Mouse (Mus musculus) right cerebral cortex, postnatal 14 days (tissue): Measurements from ENCODE around the gene Slc25a10.
A peak's percentile ranks its signal among the peaks of the same experiment; 100 is the strongest.

Source experiments
- DNase-seq: peaks from one replicate; pipeline ENCODE4 v3.0.0; 2022

Slc25a10 gene

DNA sequence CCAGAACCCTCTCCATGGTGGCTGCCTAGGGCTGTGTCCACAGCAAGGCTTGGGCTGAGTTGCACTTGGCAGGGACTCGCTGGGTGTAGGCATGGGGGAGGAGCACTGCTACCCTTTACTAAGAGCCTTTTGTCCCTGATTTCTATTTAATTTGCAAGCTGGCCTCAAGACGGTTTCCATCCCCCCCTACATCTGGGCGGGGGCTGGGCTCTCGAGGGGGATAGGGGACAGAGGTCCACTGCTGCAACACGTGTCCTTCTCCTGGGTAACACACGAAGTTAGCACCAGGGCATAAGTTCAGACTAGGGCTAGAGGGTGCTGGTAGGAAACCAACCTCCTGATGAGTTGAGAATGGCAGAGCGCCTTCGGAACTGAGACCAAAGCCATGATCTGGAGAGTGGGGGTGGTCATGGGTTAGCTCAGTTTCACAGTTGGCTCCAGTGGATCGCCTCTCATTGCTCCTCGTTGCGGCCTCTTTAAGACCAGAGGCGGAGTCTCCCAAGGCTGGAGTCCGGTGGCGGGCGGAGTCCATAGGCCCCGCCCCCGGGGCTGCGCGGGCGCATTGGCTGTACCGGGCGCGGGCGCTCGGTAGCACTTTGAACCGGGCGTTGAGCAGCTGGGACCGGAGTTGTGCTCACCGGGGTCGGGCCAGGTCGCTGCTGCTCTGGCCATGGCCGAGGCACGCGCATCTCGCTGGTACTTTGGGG is at the start of gene Slc25a10:
Gene Slc25a10, plus strand, starts transcription at position 524 of the 707 bp plus-strand sequence.
- DNase-seq, result peak; percentile 84

GRCm38 (mm10) chr11:120442344-120442743 is 49.3 kb upstream of the Slc25a10 start, which contains the start of gene Tspan10:
Gene Tspan10, plus strand, starts transcription at chr11:120442644.
- no peak for DNase-seq

DNA sequence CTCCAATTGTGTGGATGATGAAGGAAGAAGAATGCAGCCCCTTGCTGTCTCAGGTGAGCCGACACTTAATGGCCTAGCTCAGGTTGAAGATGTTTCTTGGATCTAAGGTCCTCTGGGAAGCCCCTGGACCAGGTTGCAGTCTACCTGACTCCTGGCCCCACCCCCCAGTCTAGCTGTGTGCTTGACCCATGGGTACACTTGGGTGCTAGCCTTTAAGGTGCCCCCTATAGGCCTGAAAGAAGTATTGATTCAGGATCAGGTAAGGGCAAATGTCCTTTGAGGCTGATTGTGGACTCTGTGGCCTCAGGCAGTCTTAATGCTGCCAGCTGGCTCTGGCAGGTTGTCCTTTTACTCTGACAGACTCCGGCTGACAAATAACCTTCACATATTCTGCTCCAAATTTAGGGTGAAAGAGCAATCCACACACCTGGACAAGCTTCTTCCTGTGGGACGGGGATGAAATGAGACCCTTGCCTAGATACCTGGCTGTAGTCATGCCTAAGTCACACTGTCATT is 48.8 kb upstream of the Slc25a10 start:
- DNase-seq, result no peak

GRCm38 (mm10) chr11:120444106-120444505 is 47.5 kb upstream of the Slc25a10 start:
- no peak for DNase-seq

- no peak for DNase-seq
These were observed 46.2 kb upstream of the Slc25a10 start for GRCm38 (mm10) chr11:120445475-120445874.

- DNase-seq, result no peak
These were observed 44.5 kb upstream of the Slc25a10 start for GRCm38 (mm10) chr11:120447179-120447578.

DNA sequence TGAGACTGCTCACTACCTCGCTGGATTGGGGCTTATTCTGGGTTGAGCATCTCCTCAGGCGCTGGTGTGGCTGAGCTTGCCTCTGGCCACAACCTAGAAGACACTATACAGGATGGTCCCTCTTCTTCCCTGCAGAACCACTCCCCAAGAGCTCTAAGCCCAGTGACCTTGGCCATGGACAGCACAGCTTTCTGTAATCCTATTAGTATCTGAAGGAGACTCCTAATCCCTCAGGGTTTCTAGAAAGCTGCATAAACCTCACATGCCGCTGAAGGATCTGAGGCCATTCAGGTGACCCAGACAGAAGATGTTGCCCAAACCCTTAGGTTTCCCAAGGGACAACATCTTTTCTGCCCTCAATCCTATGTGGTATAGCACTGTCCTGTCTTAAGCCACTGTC is 39.4 kb upstream of the Slc25a10 start:
- DNase-seq, result no peak

GRCm38 (mm10) chr11:120453306-120453705 is 38.3 kb upstream of the Slc25a10 start, which contains the start of gene Pde6g:
Gene Pde6g, minus strand, starts transcription at chr11:120453500.
- no peak for DNase-seq

- no peak for DNase-seq
These were observed 36.7 kb upstream of the Slc25a10 start for GRCm38 (mm10) chr11:120454965-120455364.

- DNase-seq, result no peak
These were observed 36.2 kb upstream of the Slc25a10 start for GRCm38 (mm10) chr11:120455413-120455812.

- no peak for DNase-seq
These were observed 34.3 kb upstream of the Slc25a10 start for GRCm38 (mm10) chr11:120457370-120457769.

DNA sequence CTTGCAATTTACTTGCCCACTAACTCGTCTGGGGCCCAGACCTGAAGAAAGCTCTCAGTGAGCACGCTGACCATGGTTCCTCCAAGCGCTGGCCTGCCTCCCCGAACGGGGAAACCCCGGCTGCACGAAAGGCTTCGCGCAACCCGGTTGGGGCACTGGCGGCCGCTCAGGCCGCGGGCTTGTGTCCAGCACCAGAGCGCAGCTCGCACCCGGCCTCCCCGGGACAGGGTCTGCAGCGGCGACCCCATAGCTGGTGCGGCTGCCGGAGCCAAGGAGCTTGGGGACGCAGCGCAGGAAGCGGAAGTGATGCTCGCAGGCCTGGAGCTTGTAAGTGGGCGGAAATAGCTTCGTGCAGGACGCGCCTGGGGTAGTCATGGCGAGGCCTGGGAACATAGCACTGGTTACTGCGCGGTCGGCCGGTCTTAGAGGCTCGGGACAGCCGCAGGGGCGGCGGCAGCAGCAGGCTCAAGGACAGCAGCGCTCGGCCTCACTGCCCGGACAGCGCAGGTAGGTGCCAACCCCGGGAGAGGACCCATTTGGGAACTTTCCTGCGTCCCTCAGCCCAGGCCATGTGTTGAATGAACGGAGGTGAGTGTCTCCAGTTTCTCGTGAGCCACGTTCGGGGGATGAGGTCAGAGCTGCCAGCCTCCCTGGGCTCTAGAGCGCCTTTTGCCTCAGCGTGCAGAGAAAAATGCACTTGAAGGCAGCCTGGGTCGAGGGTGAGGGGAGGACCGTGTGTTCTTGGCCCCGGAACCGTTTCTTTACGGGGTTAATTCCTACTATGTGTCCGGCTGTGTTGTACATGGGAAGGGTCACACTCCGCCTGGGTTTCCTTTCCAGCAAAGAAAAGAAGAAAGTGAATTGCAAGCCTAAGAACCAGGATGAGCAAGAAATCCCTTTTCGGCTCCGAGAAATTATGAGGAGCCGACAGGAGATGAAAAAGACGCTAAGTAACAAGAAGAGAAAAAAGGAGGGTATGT is 33.6 kb upstream of the Slc25a10 start, which contains the start of the genes Oxld1 and Ccdc137:
Gene Oxld1, minus strand, starts transcription at position 297 of the 980 bp plus-strand sequence.
Gene Ccdc137, plus strand, starts transcription at position 344 of the 980 bp plus-strand sequence.
- DNase-seq, result peak; percentile 76

GRCm38 (mm10) chr11:120458847-120459597 is 32.6 kb upstream of the Slc25a10 start:
- no peak for DNase-seq

DNA sequence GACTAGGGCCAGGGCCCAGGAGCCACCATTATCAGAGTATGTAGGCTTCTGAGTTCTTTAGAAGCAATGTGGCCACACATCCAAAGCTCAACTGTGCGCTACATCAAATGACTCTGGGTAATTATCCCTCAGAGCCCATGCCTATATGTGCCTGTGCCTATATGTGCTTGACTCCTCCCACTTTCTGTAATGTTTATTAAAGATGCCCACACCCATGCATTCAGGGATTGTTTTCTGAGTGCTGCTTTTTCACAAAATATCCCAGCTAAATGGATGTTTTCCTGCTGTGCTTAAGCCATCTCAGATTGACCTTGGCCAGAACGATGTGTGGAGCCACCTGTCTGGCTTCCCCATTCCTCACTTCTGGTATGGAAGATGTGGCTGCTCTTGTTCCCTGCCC is 28.1 kb upstream of the Slc25a10 start:
- DNase-seq, result no peak

- no peak for DNase-seq
These were observed 27.3 kb upstream of the Slc25a10 start for GRCm38 (mm10) chr11:120464365-120464764.

DNA sequence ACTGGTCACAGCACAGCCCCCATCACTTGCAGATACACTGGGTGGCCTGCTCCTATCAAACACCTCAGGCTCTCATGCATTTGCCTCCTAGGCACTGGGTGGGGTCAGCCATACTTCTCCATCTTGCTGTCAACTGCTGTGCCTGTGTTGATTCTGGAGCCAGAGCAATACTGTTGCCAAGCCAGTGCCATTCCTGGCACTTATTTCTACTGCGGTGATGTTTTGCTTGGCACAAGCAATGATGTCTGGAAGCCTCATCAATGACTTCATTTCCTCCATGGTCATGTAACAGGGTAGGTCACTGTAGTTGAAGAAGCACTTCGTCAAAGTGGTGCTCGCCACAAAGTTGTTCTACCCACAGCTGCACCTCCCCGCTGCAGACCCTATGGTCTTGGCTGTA is 26.1 kb upstream of the Slc25a10 start:
- DNase-seq, result no peak

GRCm38 (mm10) chr11:120467051-120467735 is 24.4 kb upstream of the Slc25a10 start, which contains the start of gene Arl16:
Gene Arl16, minus strand, starts transcription at chr11:120467607.
- DNase-seq, result peak; percentile 95

- DNase-seq, result no peak
These were observed 23.9 kb upstream of the Slc25a10 start for GRCm38 (mm10) chr11:120467736-120468092.

DNA sequence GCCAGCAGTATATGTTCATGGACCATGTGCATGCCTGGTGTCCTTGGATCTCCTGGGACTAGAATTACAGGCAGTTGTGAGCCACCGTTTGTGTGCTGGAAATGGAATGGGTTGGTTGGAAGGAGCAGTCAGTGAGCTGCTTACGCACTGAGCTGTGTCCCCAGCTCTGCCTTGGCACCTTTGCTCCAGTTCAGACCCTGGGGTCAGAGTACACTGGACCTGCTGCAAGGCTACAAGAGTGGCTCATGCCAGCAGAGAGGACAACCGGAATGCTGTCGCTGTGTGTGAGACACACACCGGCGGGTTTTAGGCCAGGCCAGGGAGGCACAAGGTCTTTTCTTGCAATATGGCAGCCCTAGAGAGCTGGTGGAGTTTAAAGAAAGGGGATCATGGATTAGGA is 19.6 kb upstream of the Slc25a10 start:
- no peak for DNase-seq

GRCm38 (mm10) chr11:120483448-120483934 is 8.1 kb upstream of the Slc25a10 start:
- DNase-seq, result no peak

GRCm38 (mm10) chr11:120484265-120484981 is 7.2 kb upstream of the Slc25a10 start, which contains the start of gene Mrpl12:
Gene Mrpl12, plus strand, starts transcription at chr11:120484613.
- peak; percentile 88 for DNase-seq
